Mouse (Mus musculus) layer of hippocampus, adult 8-10 months (tissue): ENCODE data around the gene Lyzl6. TPM values are rescaled to one million over a fixed set of nuclear protein-coding genes. Genes with fewer than 3 reads are reported as not detected.

Experiments used
- DNase-seq, 2 experiments: peaks; one replicate each; pipeline ENCODE4 v3.0.0; 2022; ENCODE audit warnings: low spot score in 2 of 2
- total RNA-seq, 4 experiments: library from RNA; stranded (reverse); gene quantifications; 2 replicates each; pipeline ENCODE4 v1.2.4; 2022

The Lyzl6 gene
- total RNA-seq, 4 experiments from 2014 or later = not detected

- peak in 1 of 2 experiments; percentile 0 for DNase-seq
Observed at GRCm38 (mm10) chr11:103646301-103646700, 7.6 kb upstream of the Lyzl6 start.

DNA sequence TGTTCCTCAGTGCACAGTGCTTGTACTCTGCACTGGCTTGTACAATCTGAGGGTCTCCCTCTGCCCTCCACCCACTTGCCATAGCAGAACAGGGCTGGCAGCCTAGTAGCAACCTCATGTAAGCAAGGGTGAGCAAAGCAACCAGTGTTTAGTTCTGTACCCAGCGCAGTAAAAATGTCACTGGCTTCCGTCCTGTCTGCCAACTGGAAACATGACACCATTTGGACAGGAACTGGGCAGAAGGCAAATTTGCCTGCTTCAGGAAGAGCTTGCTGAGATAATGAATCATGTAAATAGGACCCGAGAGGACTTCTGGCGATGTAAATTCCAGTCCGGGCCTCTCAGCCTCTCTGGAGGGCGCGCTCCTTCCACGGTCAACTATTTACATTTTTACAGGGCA is 7.0 kb upstream of the Lyzl6 start:
- DNase-seq = peak in 1 of 2 experiments; percentile 4

GRCm38 (mm10) chr11:103643211-103643610 is 4.5 kb upstream of the Lyzl6 start:
- DNase-seq = no peak

GRCm38 (mm10) chr11:103639407-103639946 is 787 bp upstream of the Lyzl6 start:
- DNase-seq = peak in 1 of 2 experiments; percentile 69

DNA sequence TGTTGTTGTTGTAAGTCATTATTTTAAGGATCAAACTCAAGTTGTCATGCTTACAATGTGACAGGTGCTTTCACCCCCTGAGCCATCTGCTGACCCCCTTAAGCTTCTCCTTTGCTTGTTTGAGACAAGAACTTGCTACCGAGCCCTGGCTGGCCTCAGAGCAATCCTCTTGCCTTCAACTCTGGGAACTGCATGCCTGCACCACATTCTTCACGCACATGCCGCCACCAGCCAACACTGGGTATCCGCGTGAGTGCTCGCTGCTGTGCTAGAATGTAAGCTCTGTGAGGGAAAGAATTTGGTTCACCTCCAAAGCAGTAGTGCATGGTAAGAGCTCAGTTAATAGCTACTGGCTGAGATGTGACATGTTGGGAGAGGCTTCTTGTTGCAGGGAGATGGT is 2.4 kb downstream of the Lyzl6 start:
- DNase-seq = no peak

GRCm38 (mm10) chr11:103635481-103635880 is 3.2 kb downstream of the Lyzl6 start:
- no peak for DNase-seq

GRCm38 (mm10) chr11:103634806-103635205 is 3.9 kb downstream of the Lyzl6 start:
- DNase-seq = no peak

DNA sequence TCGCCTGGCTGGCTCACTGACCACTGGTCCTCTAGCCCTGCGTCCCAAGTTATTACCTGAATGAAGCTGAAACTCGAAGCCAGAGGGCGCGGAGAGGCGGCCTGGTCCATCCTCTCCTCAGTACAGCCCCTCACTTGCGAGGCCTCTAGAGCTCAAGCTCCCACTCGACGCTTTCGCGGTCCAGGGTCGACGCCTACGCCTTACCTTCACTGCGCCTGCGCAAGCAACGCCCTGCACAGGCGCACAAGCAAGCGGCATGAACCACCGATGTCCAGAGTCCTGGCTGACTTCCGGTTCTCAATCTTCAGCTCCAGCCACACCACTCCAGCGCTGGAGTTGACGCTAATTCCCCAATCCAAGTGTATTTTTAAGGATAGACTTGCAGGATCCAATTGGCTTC is 11.2 kb downstream of the Lyzl6 start:
- no peak for DNase-seq

DNA sequence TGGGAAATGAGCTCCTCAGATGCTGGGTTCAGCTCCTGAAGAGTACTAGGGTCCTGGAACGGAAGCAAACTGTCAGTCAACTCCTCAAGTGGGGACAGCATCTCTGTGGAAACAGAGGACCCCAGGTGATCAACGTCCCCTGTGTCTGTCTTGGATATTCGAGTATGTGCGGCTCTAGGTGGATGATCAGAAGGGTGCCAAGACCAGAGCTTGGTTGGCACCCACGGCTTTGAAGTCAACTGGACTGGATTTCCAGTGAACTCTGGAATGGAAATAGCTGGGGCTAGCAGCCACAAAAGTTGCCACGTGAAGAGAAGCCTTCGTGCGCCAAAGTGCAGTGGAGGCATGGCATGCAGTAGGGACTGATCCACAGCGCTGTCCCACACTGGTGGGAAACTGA is 17.6 kb downstream of the Lyzl6 start, which contains the start of gene Gm884:
TSS of gene Gm884 (minus strand) at position 101 of the 400 bp plus-strand sequence.
- no peak for DNase-seq

DNA sequence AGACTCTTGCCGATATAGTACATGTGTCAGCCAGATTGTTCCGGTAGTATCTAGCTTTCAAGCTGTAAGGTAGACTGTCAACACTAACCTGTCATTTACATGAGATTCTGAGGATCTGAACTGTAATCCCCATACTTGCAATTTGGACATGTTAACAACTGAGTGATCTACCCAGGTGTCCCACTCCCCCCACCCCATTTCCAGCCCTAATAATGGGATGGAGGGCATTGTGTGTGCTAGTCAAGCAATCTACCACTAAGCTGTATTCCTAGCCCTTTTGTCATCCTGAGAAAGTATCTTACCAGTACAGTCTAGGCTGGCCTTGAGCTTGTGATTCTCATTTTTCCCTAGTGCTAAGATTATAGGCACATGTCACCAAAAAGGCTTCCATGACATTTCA is 27.9 kb downstream of the Lyzl6 start:
- DNase-seq = no peak

- no peak for DNase-seq
Observed at GRCm38 (mm10) chr11:103606611-103607010, 32.1 kb downstream of the Lyzl6 start.

Other genes starting within 250 kb of the Lyzl6 start
- gene Plekhm1, start 226.2 kb downstream of the Lyzl6 start, total RNA-seq = 10 to 100 TPM; 17.9 to 23.4 (median 20.4) TPM
- not detected for gene Lrrc37a, start 134.3 kb downstream of the Lyzl6 start, total RNA-seq
- gene Gm884, start 17.8 kb downstream of the Lyzl6 start, total RNA-seq = under 1 TPM in 1 of 4 experiments, not detected in 3; 0.04 TPM
- gene Rprml, start 10.7 kb upstream of the Lyzl6 start, total RNA-seq = 100 to 1,000 TPM in 1 of 4 experiments, 10 to 100 TPM in 3; 77.2 to 102 (median 98.0) TPM
- 10 to 100 TPM; 63.0 to 64.3 (median 64.0) TPM for gene Gosr2, start 59.0 kb upstream of the Lyzl6 start, total RNA-seq
- gene Wnt9b, start 110.9 kb upstream of the Lyzl6 start, total RNA-seq = under 1 TPM; 0.16 to 0.33 (median 0.24) TPM
- gene Wnt3, start 135.3 kb upstream of the Lyzl6 start, total RNA-seq = 1 to 10 TPM in 2 of 4 experiments, under 1 TPM in 2; 0.93 to 2.0 (median 1.2) TPM